Mouse (Mus musculus) myocyte (in vitro differentiated cells): Measurements from ENCODE around the gene Mybpc3.

Experiments
- POLR2A ChIP-seq: IDR thresholded peaks from one replicate; pipeline ENCODE4 v1.6.1; 2011; ENCODE audit warnings: low read depth, mild to moderate bottlenecking, control low read depth, moderate library complexity; ENCODE audit not compliant: insufficient read length
- POLR2AphosphoS2 ChIP-seq: IDR thresholded peaks from one replicate; pipeline ENCODE4 v1.6.1; 2011; ENCODE audit warnings: low read depth, control low read depth; ENCODE audit not compliant: insufficient read length
- TCF12 ChIP-seq: IDR thresholded peaks from one replicate; pipeline ENCODE4 v1.6.1; 2011; ENCODE audit warnings: mild to moderate bottlenecking, control low read depth; ENCODE audit not compliant: poor library complexity, insufficient read depth, severe bottlenecking
- TCF3 ChIP-seq: IDR thresholded peaks from one replicate; pipeline ENCODE4 v1.6.1; 2011; ENCODE audit warnings: low read depth, control low read depth; ENCODE audit not compliant: insufficient read length
- USF1 ChIP-seq: IDR thresholded peaks from one replicate; pipeline ENCODE4 v1.6.1; 2011; ENCODE audit warnings: low read depth, mild to moderate bottlenecking, control low read depth, moderate library complexity

DNA sequence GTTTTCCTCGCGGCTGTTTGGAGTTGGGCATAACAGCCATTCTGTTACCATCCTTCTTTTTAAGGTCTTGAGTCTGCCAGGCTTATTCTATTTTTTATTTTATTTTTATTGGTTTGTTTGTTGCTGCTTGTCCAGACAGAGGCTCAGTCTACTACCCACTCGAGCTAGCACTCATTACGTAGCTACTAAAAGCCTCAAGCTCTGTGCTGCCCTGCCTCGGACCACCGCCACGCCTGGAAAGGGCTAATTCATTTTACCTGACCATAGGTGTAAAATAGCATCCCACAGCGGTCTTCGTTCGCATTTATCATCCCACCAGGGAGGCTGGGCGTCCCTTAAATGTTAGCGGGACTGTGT, 40.0 kb upstream of the Mybpc3 start:
- no peak for TF ChIP-seq USF1
- TF ChIP-seq TCF3 = no peak
- TF ChIP-seq TCF12 = no peak
- TF ChIP-seq POLR2A = no peak
- TF ChIP-seq POLR2AphosphoS2 = no peak
